Mouse (Mus musculus): ENCODE data around the gene Notch3.

GRCm38 (mm10) chr17:32201086-32201485, 34.4 kb upstream of the Notch3 start:
- no peak for TF ChIP-seq ZNF384 (IDR thresholded peaks at IDR 0.05; ENCODE audit: low read depth, low read length)
- TF ChIP-seq ZC3H11A (IDR thresholded peaks at IDR 0.05; ENCODE audit: borderline replicate concordance, low read depth, low read length), result no peak

All from ES-E14 (cell line).